Mouse (Mus musculus) heart, embryonic 11.5 days (tissue): Measurements from ENCODE around the gene Agk. TPM values are rescaled to one million over a fixed set of nuclear protein-coding genes. Genes with fewer than 3 reads are reported as not detected.

Experiments used
- ATAC-seq: fragments of 200-750 bp; cut with Nextera tagmentation; replicated peaks from 2 replicates; pipeline ENCODE4 v1.8.0; 2017; ENCODE audit warnings: moderate library complexity; ENCODE audit not compliant: insufficient number of reproducible peaks, low FRiP score, low TSS enrichment
- H3K27ac ChIP-seq: fragments of 300-500 bp; sonication (generic); 2 replicates; pipeline ENCODE4 v1.5.1; 2014; ENCODE audit warnings: mild to moderate bottlenecking, low read depth, low read length
- H3K27me3 ChIP-seq: fragments of 300-500 bp; sonication (generic); 2 replicates; pipeline ENCODE4 v1.6.1; 2014; ENCODE audit warnings: mild to moderate bottlenecking, low read length, mixed read lengths; ENCODE audit not compliant: control insufficient read depth, insufficient read depth
- H3K36me3 ChIP-seq: fragments of 300-500 bp; sonication (generic); 2 replicates; pipeline ENCODE4 v1.6.1; 2014; ENCODE audit warnings: mild to moderate bottlenecking, low read length, moderate library complexity, mixed read lengths; ENCODE audit not compliant: control insufficient read depth, insufficient read depth
- H3K4me1 ChIP-seq: fragments of 300-500 bp; sonication (generic); 2 replicates; pipeline ENCODE4 v1.6.1; 2014; ENCODE audit warnings: low read length; ENCODE audit not compliant: control insufficient read depth, insufficient read depth
- H3K4me2 ChIP-seq: fragments of 300-500 bp; sonication (generic); 2 replicates; pipeline ENCODE4 v1.6.1; 2014; ENCODE audit warnings: mild to moderate bottlenecking, moderate library complexity
- H3K4me3 ChIP-seq: fragments of 300-500 bp; sonication (generic); 2 replicates; pipeline ENCODE4 v1.5.1; 2014; ENCODE audit warnings: low read depth, low read length
- H3K9ac ChIP-seq: fragments of 300-500 bp; sonication (generic); 2 replicates; pipeline ENCODE4 v1.6.1; 2014; ENCODE audit warnings: mild to moderate bottlenecking, low read depth, low read length, moderate library complexity
- H3K9me3 ChIP-seq: fragments of 300-500 bp; sonication (generic); replicated peaks from 2 replicates; pipeline ENCODE4 v1.6.1; 2016; ENCODE audit warnings: low read length; ENCODE audit not compliant: control insufficient read depth
- WGBS: fragments of 180-500 bp; shearing (Covaris S2); extraction: QIAGEN DNeasy Blood & Tissue Kit; methylation state at CpG from one replicate; pipeline ENCODE4 v1.1.7; 2014; ENCODE audit not compliant: insufficient replicate concordance; 5-methylcytosine and 5-hydroxymethylcytosine counted together
- polyA plus RNA-seq: library from polyadenylated mRNA; unstranded; fragments of >200 nt; fragmentation: Nextera tagmentation; extraction: Ambion mirVana; gene quantifications from 2 replicates; pipeline ENCODE4 v1.2.1, GENCODE M21; 2014

Agk gene
- polyA plus RNA-seq, 1 experiment from 2014 or later = 41.5 TPM

DNA sequence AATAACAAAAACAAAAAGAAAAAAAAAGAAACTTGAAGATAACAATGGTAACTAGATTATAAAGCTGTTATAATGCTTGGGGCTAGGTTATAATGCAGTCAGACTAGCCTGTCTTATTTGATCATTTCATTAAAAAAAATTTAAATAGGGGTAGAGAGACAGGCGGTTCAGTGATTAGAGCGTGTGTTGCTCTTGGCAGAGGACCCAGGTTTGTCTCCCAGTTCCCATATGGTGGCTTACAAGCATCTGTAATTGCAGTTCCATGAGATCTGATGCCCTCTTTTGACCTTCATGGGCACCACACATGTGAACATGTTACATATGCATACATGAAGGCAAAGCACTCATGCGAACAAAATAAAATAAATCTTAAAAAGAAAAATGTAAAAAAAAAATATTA is 116.3 kb downstream of the Agk start:
- no peak overlapping the region for H3K4me3 ChIP-seq
- no peak for ATAC-seq
- H3K36me3 ChIP-seq = no peaks in the 10 kb centered on the region
- WGBS = 62% methylated on average over 3 of the region's 3 CpGs
- peaks cover 3% of the 10 kb centered on the region for H3K27me3 ChIP-seq
- no peaks in the 10 kb centered on the region for H3K4me1 ChIP-seq
- H3K9ac ChIP-seq = no peak overlapping the region
- H3K27ac ChIP-seq = no peak overlapping the region
- no peaks in the 10 kb centered on the region for H3K9me3 ChIP-seq
- no peak overlapping the region for H3K4me2 ChIP-seq

GRCm38 (mm10) chr6:40441755-40442154 is 116.8 kb downstream of the Agk start:
- Histone ChIP-seq H3K36me3 (no peaks in the 10 kb centered on the region), H3K9me3 (no peaks in the 10 kb centered on the region), H3K9ac (no peak overlapping the region), H3K4me3 (no peak overlapping the region), H3K4me1 (no peaks in the 10 kb centered on the region), H3K4me2 (no peak overlapping the region), H3K27ac (no peak overlapping the region), H3K27me3 (peaks cover 8% of the 10 kb centered on the region)
- no peak for ATAC-seq
- 18% methylated on average over 3 of the region's 3 CpGs for WGBS

DNA sequence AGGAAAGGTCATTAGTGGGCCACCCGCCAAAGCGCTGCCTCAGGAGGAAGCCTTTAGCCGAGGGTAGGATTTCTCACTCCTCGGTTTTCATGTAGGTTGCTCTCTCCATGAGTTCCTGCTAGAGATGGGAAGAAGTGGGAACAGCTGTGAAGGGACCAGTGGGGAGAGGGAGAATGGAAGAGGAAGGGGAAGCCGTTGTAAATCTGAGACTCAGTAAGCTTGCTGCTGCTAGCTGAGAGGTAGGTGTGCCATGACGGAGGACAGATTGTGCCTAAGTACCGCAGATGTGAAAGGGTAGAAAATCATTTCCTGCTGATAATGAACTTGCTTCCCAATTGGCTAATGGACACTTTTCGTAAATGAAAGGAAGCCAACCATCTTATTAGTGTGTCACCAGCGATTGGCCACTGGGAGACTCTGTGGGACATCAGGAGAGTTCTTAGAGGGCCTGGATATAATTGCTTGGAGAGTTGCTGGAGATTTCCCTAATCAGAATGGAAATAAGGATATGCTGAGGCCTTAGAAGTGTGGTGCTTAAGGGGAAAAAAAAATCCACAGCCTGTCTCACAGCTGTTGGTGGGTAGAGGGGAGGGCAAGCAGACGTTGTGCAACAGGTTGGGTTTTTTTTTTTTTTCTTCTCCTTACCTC is 118.4 kb downstream of the Agk start:
- 21% methylated on average over 10 of the region's 10 CpGs for WGBS
- Histone ChIP-seq H3K9ac (no peak overlapping the region), H3K27me3 (peaks cover 8% of the 10 kb centered on the region), H3K4me1 (no peaks in the 10 kb centered on the region), H3K4me3 (no peak overlapping the region), H3K36me3 (no peaks in the 10 kb centered on the region), H3K4me2 (no peak overlapping the region), H3K27ac (no peak overlapping the region), H3K9me3 (no peaks in the 10 kb centered on the region)
- ATAC-seq = no peak

Other genes starting within 250 kb of the Agk start
- gene E330009J07Rik, start 111.0 kb downstream of the Agk start, polyA plus RNA-seq = 3.4 and 3.7 TPM in 2 replicates
- not detected in 2 replicates for gene Wee2, start 113.9 kb downstream of the Agk start, polyA plus RNA-seq
- 108 and 112 TPM in 2 replicates for gene Ssbp1, start 146.2 kb downstream of the Agk start, polyA plus RNA-seq
- not detected in 2 replicates for gene Tas2r137, start 166.1 kb downstream of the Agk start, polyA plus RNA-seq
- 0.31 TPM in 1 of 2 replicates, not detected in the other for gene Tas2r108, start 168.4 kb downstream of the Agk start, polyA plus RNA-seq
- gene Prss37, start 194.3 kb downstream of the Agk start, polyA plus RNA-seq = not detected in 2 replicates
- not detected in 2 replicates for gene Olfr461, start 229.9 kb downstream of the Agk start, polyA plus RNA-seq
- gene Olfr460, start 244.3 kb downstream of the Agk start, polyA plus RNA-seq = 0.06 TPM in 1 of 2 replicates, not detected in the other